Mouse (Mus musculus) heart, embryonic 11.5 days (tissue): ENCODE results near the gene Fam162a. TPM values are rescaled to one million over a fixed set of nuclear protein-coding genes. Genes with fewer than 3 reads are reported as not detected.
"Not testable (repeated sequence)": the region's sequence is repeated elsewhere in the genome, so short reads cannot be mapped to it uniquely, and the experiment has no call there.

Experiments used
- ATAC-seq: fragments of 200-750 bp; cut with Nextera tagmentation; replicated peaks from 2 replicates; pipeline ENCODE4 v1.8.0; 2017; ENCODE audit warnings: moderate library complexity; ENCODE audit not compliant: insufficient number of reproducible peaks, low FRiP score, low TSS enrichment
- H3K27ac ChIP-seq: fragments of 300-500 bp; sonication (generic); 2 replicates; pipeline ENCODE4 v1.5.1; 2014; ENCODE audit warnings: mild to moderate bottlenecking, low read depth, low read length
- H3K27me3 ChIP-seq: fragments of 300-500 bp; sonication (generic); 2 replicates; pipeline ENCODE4 v1.6.1; 2014; ENCODE audit warnings: mild to moderate bottlenecking, low read length, mixed read lengths; ENCODE audit not compliant: control insufficient read depth, insufficient read depth
- H3K36me3 ChIP-seq: fragments of 300-500 bp; sonication (generic); 2 replicates; pipeline ENCODE4 v1.6.1; 2014; ENCODE audit warnings: mild to moderate bottlenecking, low read length, moderate library complexity, mixed read lengths; ENCODE audit not compliant: control insufficient read depth, insufficient read depth
- H3K4me1 ChIP-seq: fragments of 300-500 bp; sonication (generic); 2 replicates; pipeline ENCODE4 v1.6.1; 2014; ENCODE audit warnings: low read length; ENCODE audit not compliant: control insufficient read depth, insufficient read depth
- H3K4me2 ChIP-seq: fragments of 300-500 bp; sonication (generic); 2 replicates; pipeline ENCODE4 v1.6.1; 2014; ENCODE audit warnings: mild to moderate bottlenecking, moderate library complexity
- H3K4me3 ChIP-seq: fragments of 300-500 bp; sonication (generic); 2 replicates; pipeline ENCODE4 v1.5.1; 2014; ENCODE audit warnings: low read depth, low read length
- H3K9ac ChIP-seq: fragments of 300-500 bp; sonication (generic); 2 replicates; pipeline ENCODE4 v1.6.1; 2014; ENCODE audit warnings: mild to moderate bottlenecking, low read depth, low read length, moderate library complexity
- H3K9me3 ChIP-seq: fragments of 300-500 bp; sonication (generic); replicated peaks from 2 replicates; pipeline ENCODE4 v1.6.1; 2016; ENCODE audit warnings: low read length; ENCODE audit not compliant: control insufficient read depth
- WGBS: fragments of 180-500 bp; shearing (Covaris S2); extraction: QIAGEN DNeasy Blood & Tissue Kit; methylation state at CpG from one replicate; pipeline ENCODE4 v1.1.7; 2014; ENCODE audit not compliant: insufficient replicate concordance; 5-methylcytosine and 5-hydroxymethylcytosine counted together
- polyA plus RNA-seq: library from polyadenylated mRNA; unstranded; fragments of >200 nt; fragmentation: Nextera tagmentation; extraction: Ambion mirVana; gene quantifications from 2 replicates; pipeline ENCODE4 v1.2.1, GENCODE M21; 2014

Fam162a gene
- 723 and 731 TPM in 2 replicates for polyA plus RNA-seq

- Histone ChIP-seq H3K4me1 (peaks cover 24% of the 10 kb centered on the region), H3K4me2 (peak within 1 kb of the TSS; percentile 74), H3K36me3 (no peaks in the 10 kb centered on the region; the same call in 1 of the 2 replicates), H3K9ac (peak within 1 kb of the TSS; percentile 95), H3K9me3 (no peaks in the 10 kb centered on the region), H3K4me3 (peak within 1 kb of the TSS; percentile 77), H3K27ac (peak within 1 kb of the TSS; percentile 100), H3K27me3 (no peaks in the 10 kb centered on the region)
- WGBS, result under 1% methylated on average over 80 of the region's 81 CpGs
- peak; percentile 94 for ATAC-seq
Observed at GRCm38 (mm10) chr16:36071450-36072379, at the start of gene Fam162a, which contains the start of gene Ccdc58. Fam162a (minus strand) TSS chr16:36071594. Ccdc58 (plus strand) TSS chr16:36071685.

- not testable (repeated sequence) for H3K27ac ChIP-seq, H3K9ac ChIP-seq, H3K4me1 ChIP-seq, H3K27me3 ChIP-seq, H3K4me2 ChIP-seq, H3K4me3 ChIP-seq, ATAC-seq, H3K36me3 ChIP-seq, H3K9me3 ChIP-seq
- 82% methylated on average over 6 of the region's 6 CpGs for WGBS
Observed at GRCm38 (mm10) chr16:36115751-36116150, 44.4 kb upstream of the Fam162a start.

GRCm38 (mm10) chr16:36111486-36111885 is 40.1 kb upstream of the Fam162a start:
- H3K36me3 ChIP-seq, H3K27ac ChIP-seq, H3K9me3 ChIP-seq, H3K4me1 ChIP-seq, H3K9ac ChIP-seq, H3K27me3 ChIP-seq, H3K4me3 ChIP-seq, ATAC-seq, H3K4me2 ChIP-seq: not testable (repeated sequence)

GRCm38 (mm10) chr16:36102211-36102610 is 30.8 kb upstream of the Fam162a start:
- 69% methylated on average over 1 of the region's 1 CpGs for WGBS
- no peaks in the 10 kb centered on the region for H3K4me1 ChIP-seq
- ATAC-seq, result no peak
- H3K9ac ChIP-seq, result no peak overlapping the region
- H3K9me3 ChIP-seq, result peaks cover 4% of the 10 kb centered on the region
- H3K4me2 ChIP-seq, result no peak overlapping the region
- H3K27me3 ChIP-seq, result no peaks in the 10 kb centered on the region
- H3K4me3 ChIP-seq, result no peak overlapping the region
- no peak overlapping the region for H3K27ac ChIP-seq
- no peaks in the 10 kb centered on the region for H3K36me3 ChIP-seq

- WGBS, result 85% methylated on average over 1 of the region's 1 CpGs
- H3K9me3 ChIP-seq, result peaks cover 4% of the 10 kb centered on the region
- no peak overlapping the region for H3K27ac ChIP-seq
- H3K4me3 ChIP-seq, result no peak overlapping the region
- H3K36me3 ChIP-seq, result no peaks in the 10 kb centered on the region
- no peak overlapping the region for H3K4me2 ChIP-seq
- no peaks in the 10 kb centered on the region for H3K27me3 ChIP-seq
- H3K9ac ChIP-seq, result no peak overlapping the region
- ATAC-seq, result no peak
- no peaks in the 10 kb centered on the region for H3K4me1 ChIP-seq
Observed at GRCm38 (mm10) chr16:36101526-36101925, 30.1 kb upstream of the Fam162a start.

- not testable (repeated sequence) for ATAC-seq, H3K9ac ChIP-seq, H3K27ac ChIP-seq, H3K27me3 ChIP-seq, H3K4me1 ChIP-seq, H3K4me2 ChIP-seq, H3K4me3 ChIP-seq, H3K36me3 ChIP-seq, H3K9me3 ChIP-seq
- WGBS, result 87% methylated on average over 12 of the region's 12 CpGs
Observed at GRCm38 (mm10) chr16:36097813-36098499, 26.6 kb upstream of the Fam162a start.

GRCm38 (mm10) chr16:36094079-36094478 is 22.7 kb upstream of the Fam162a start:
- no peak for ATAC-seq
- no peak overlapping the region for H3K4me3 ChIP-seq
- 88% methylated on average over 3 of the region's 3 CpGs for WGBS
- H3K9me3 ChIP-seq, result no peaks in the 10 kb centered on the region
- H3K27me3 ChIP-seq, result no peaks in the 10 kb centered on the region
- no peak overlapping the region for H3K4me2 ChIP-seq
- H3K27ac ChIP-seq, result no peak overlapping the region
- peaks cover 5% of the 10 kb centered on the region for H3K36me3 ChIP-seq
- no peak overlapping the region for H3K9ac ChIP-seq
- H3K4me1 ChIP-seq, result no peaks in the 10 kb centered on the region

GRCm38 (mm10) chr16:36090785-36091509 is 19.6 kb upstream of the Fam162a start:
- Histone ChIP-seq H3K9ac (no peak overlapping the region), H3K27me3 (no peaks in the 10 kb centered on the region), H3K4me2 (no peak overlapping the region), H3K9me3 (no peaks in the 10 kb centered on the region), H3K4me3 (no peak overlapping the region), H3K4me1 (no peaks in the 10 kb centered on the region), H3K36me3 (peaks cover 13% of the 10 kb centered on the region), H3K27ac (no peak overlapping the region)
- 88% methylated on average over 11 of the region's 11 CpGs for WGBS
- no peak for ATAC-seq
